Mouse (Mus musculus): ENCODE measurements around the gene Kcnd3. TPM values are rescaled to one million over a fixed set of nuclear protein-coding genes. Genes with fewer than 3 reads are reported as not detected.

Gene Kcnd3
- polyA plus RNA-seq, 1 experiment, result not detected

DNA sequence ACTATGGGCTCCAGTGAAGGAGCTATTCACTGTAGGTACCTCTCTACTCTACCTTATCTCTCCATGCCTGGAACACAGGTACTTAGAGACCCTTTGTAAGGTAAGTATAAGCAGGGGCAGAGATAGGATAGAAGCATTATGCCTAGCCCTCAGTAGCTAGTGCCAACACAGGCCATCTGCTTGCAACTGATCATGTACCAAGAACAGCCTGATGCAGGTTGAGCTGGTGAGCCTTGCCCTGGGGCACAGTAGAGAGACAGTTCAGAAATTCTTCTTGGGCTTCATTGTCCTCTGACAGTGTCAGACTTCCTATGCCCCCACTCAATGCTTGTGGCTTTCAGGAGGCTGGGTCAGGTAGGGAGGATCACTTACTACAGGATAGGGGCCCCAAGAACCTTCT is 62.9 kb downstream of the Kcnd3 start:
- TF ChIP-seq CTCF (IDR thresholded peaks at IDR 0.05; ENCODE audit: low read depth, low read length), result no peak
- TF ChIP-seq POLR2A (IDR thresholded peaks at IDR 0.05; ENCODE audit: borderline replicate concordance, low read depth, low read length), result no peak
- H3K4me3 ChIP-seq (ENCODE audit: insufficient read depth, low read length), result no peak overlapping the region
- no peaks in the 10 kb centered on the region for H3K4me1 ChIP-seq (ENCODE audit: control insufficient read depth, insufficient read depth, low read length)
- H3K27ac ChIP-seq (ENCODE audit: insufficient read depth, low read depth, low read length), result no peak overlapping the region

GRCm38 (mm10) chr3:105515640-105516039 is 63.5 kb downstream of the Kcnd3 start:
- TF ChIP-seq CTCF (IDR thresholded peaks at IDR 0.05; ENCODE audit: low read depth, low read length) (no peak), POLR2A (IDR thresholded peaks at IDR 0.05; ENCODE audit: borderline replicate concordance, low read depth, low read length) (no peak)

GRCm38 (mm10) chr3:105520446-105520845 is 68.3 kb downstream of the Kcnd3 start:
- Histone ChIP-seq H3K4me1 (ENCODE audit: control insufficient read depth, insufficient read depth, low read length) (no peaks in the 10 kb centered on the region), H3K27ac (ENCODE audit: insufficient read depth, low read depth, low read length) (no peak overlapping the region), H3K4me3 (ENCODE audit: insufficient read depth, low read length) (no peak overlapping the region)
- TF ChIP-seq CTCF (IDR thresholded peaks at IDR 0.05; ENCODE audit: low read depth, low read length) (no peak), POLR2A (IDR thresholded peaks at IDR 0.05; ENCODE audit: borderline replicate concordance, low read depth, low read length) (no peak)

More at GRCm38 (mm10) chr3:105515640-105516039, 63.5 kb downstream of the Kcnd3 start:
- Histone ChIP-seq H3K4me3 (ENCODE audit: insufficient read depth, low read length) (no peak overlapping the region), H3K4me1 (ENCODE audit: control insufficient read depth, insufficient read depth, low read length) (no peaks in the 10 kb centered on the region), H3K27ac (ENCODE audit: insufficient read depth, low read depth, low read length) (no peak overlapping the region)

- TF ChIP-seq POLR2A (IDR thresholded peaks at IDR 0.05; ENCODE audit: borderline replicate concordance, low read depth, low read length), result no peak
- TF ChIP-seq CTCF (IDR thresholded peaks at IDR 0.05; ENCODE audit: low read depth, low read length), result no peak
- H3K4me3 ChIP-seq (ENCODE audit: insufficient read depth, low read length), result no peak overlapping the region
These were observed 69.1 kb downstream of the Kcnd3 start for GRCm38 (mm10) chr3:105521178-105521631.

DNA sequence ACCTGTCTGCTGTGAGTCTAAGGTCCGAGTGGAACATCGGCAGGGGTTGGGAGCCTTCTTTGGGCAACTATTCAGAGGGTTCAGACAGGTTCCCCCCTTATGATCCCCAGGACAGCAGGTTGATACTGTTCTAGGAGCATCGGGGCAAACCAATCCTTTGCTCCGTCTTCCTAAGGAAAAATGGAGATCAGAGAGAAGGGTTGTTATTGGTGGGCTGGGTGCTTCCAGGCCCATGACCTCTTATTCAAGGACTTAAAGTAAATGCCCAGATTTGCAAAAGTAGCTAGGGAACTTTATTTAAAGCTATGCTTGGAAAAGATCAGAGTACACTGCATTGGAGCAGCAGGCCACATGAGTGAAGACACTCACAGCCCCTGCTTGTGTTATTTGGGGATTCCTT is 69.5 kb downstream of the Kcnd3 start:
- TF ChIP-seq POLR2A (IDR thresholded peaks at IDR 0.05; ENCODE audit: borderline replicate concordance, low read depth, low read length) (no peak), CTCF (IDR thresholded peaks at IDR 0.05; ENCODE audit: low read depth, low read length) (no peak)
- no peak overlapping the region for H3K27ac ChIP-seq (ENCODE audit: insufficient read depth, low read depth, low read length)
- no peak overlapping the region for H3K4me3 ChIP-seq (ENCODE audit: insufficient read depth, low read length)

More at GRCm38 (mm10) chr3:105521178-105521631, 69.1 kb downstream of the Kcnd3 start:
- Histone ChIP-seq H3K4me1 (ENCODE audit: control insufficient read depth, insufficient read depth, low read length) (no peaks in the 10 kb centered on the region), H3K27ac (ENCODE audit: insufficient read depth, low read depth, low read length) (no peak overlapping the region)

DNA sequence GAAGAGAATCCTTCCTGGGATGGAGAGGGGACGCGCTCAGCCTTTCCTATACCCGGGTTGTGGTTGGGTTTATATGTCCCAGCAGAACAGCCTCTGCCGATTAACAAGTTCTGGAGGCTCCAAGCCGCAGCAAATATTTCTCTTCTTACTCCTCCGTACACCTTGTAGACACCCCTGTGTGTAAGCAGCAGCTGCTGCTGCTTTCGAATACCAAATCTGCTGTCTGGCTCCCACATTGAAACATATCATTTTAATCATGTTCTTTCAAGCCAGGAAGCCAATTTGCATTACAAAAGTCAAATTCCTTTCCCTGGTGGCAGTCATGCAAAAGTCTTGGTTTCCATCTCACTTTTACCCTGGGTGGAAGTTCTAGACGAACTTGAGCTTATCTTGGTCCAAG is 76.7 kb downstream of the Kcnd3 start:
- H3K4me3 ChIP-seq (ENCODE audit: insufficient read depth, low read length), result no peak overlapping the region
- TF ChIP-seq CTCF (IDR thresholded peaks at IDR 0.05; ENCODE audit: low read depth, low read length) (no peak), POLR2A (IDR thresholded peaks at IDR 0.05; ENCODE audit: borderline replicate concordance, low read depth, low read length) (no peak)

More for the DNA sequence above, 69.5 kb downstream of the Kcnd3 start:
- no peaks in the 10 kb centered on the region for H3K4me1 ChIP-seq (ENCODE audit: control insufficient read depth, insufficient read depth, low read length)

GRCm38 (mm10) chr3:105529700-105530099 is 77.6 kb downstream of the Kcnd3 start:
- TF ChIP-seq CTCF (IDR thresholded peaks at IDR 0.05; ENCODE audit: low read depth, low read length) (no peak), POLR2A (IDR thresholded peaks at IDR 0.05; ENCODE audit: borderline replicate concordance, low read depth, low read length) (no peak)
- Histone ChIP-seq H3K4me1 (ENCODE audit: control insufficient read depth, insufficient read depth, low read length) (no peaks in the 10 kb centered on the region), H3K27ac (ENCODE audit: insufficient read depth, low read depth, low read length) (no peak overlapping the region), H3K4me3 (ENCODE audit: insufficient read depth, low read length) (no peak overlapping the region)

More for the DNA sequence above, 76.7 kb downstream of the Kcnd3 start:
- no peak overlapping the region for H3K27ac ChIP-seq (ENCODE audit: insufficient read depth, low read depth, low read length)
- H3K4me1 ChIP-seq (ENCODE audit: control insufficient read depth, insufficient read depth, low read length), result no peaks in the 10 kb centered on the region

DNA sequence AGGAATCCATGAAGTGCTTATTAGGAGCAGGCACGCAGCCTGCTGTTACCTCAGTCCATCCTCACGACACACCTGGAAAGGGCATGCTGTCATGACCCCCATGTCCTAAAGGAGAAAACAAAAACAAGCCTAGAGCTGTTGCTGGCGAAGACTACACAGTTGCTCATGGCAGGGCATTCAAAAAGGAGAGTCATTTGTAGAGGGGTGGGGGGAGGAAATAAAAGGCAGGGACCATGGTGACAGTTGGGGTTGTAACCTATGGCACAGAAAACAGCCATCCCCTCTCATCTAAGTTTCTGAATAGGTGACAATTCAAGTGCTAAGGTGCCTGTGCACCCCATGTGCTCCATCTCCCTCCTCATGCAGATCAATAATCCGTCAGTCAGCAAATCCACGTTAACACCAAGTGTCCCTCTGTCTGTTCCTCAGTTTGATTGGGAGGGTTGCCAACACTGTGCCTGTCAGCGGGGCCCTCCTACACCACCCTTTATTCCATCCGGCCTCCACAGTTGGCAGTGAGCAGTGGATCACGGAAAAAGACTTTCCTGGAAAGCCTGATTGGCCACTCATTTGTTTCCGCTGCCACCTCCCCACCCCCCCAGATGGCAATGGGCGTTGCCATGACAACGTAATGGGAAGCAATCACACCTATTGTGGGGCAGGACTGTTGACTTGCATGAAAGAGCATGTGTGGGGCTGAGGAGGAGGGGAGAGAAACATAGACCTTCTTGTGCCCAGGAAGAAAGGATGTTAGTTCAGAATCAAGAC is 78.4 kb downstream of the Kcnd3 start:
- H3K4me3 ChIP-seq (ENCODE audit: insufficient read depth, low read length), result no peak overlapping the region
- H3K4me1 ChIP-seq (ENCODE audit: control insufficient read depth, insufficient read depth, low read length), result no peaks in the 10 kb centered on the region
- no peak overlapping the region for H3K27ac ChIP-seq (ENCODE audit: insufficient read depth, low read depth, low read length)
- TF ChIP-seq CTCF (IDR thresholded peaks at IDR 0.05; ENCODE audit: low read depth, low read length) (no peak), POLR2A (IDR thresholded peaks at IDR 0.05; ENCODE audit: borderline replicate concordance, low read depth, low read length) (no peak)

GRCm38 (mm10) chr3:105538406-105538805 is 86.3 kb downstream of the Kcnd3 start:
- TF ChIP-seq CTCF (IDR thresholded peaks at IDR 0.05; ENCODE audit: low read depth, low read length) (no peak), POLR2A (IDR thresholded peaks at IDR 0.05; ENCODE audit: borderline replicate concordance, low read depth, low read length) (no peak)
- Histone ChIP-seq H3K27ac (ENCODE audit: insufficient read depth, low read depth, low read length) (no peak overlapping the region), H3K4me3 (ENCODE audit: insufficient read depth, low read length) (no peak overlapping the region), H3K4me1 (ENCODE audit: control insufficient read depth, insufficient read depth, low read length) (no peaks in the 10 kb centered on the region)

- Histone ChIP-seq H3K4me3 (ENCODE audit: insufficient read depth, low read length) (no peak overlapping the region), H3K27ac (ENCODE audit: insufficient read depth, low read depth, low read length) (no peak overlapping the region), H3K4me1 (ENCODE audit: control insufficient read depth, insufficient read depth, low read length) (no peaks in the 10 kb centered on the region)
- TF ChIP-seq CTCF (IDR thresholded peaks at IDR 0.05; ENCODE audit: low read depth, low read length), result no peak
- no peak for TF ChIP-seq POLR2A (IDR thresholded peaks at IDR 0.05; ENCODE audit: borderline replicate concordance, low read depth, low read length)
These were observed 86.9 kb downstream of the Kcnd3 start for GRCm38 (mm10) chr3:105538819-105539607.
